Mouse (Mus musculus) C2C12 (cell line): ENCODE measurements around the gene Bri3. TPM values are rescaled to one million over a fixed set of nuclear protein-coding genes. Genes with fewer than 3 reads are reported as not detected.

Experiments
- H3K27me3 ChIP-seq: one replicate; pipeline ENCODE4 v1.6.1; 2011; ENCODE audit not compliant: control insufficient read depth, insufficient read depth, insufficient read length
- H3K36me3 ChIP-seq: one replicate; pipeline ENCODE4 v1.6.1; 2011; ENCODE audit not compliant: control insufficient read depth, insufficient read depth
- H3K4me3 ChIP-seq: one replicate; pipeline ENCODE4 v1.5.1; 2011; ENCODE audit warnings: mild to moderate bottlenecking, control low read depth; ENCODE audit not compliant: poor library complexity, insufficient read depth, severe bottlenecking
- H3K79me2 ChIP-seq: one replicate; pipeline ENCODE4 v1.6.1; 2011; ENCODE audit not compliant: control insufficient read depth, insufficient read depth
- H3K79me3 ChIP-seq: one replicate; pipeline ENCODE4 v1.6.1; 2011; ENCODE audit warnings: low read depth, control low read depth
- H3ac ChIP-seq: one replicate; pipeline ENCODE3; 2011; ENCODE audit warnings: low read depth; ENCODE audit not compliant: control insufficient read depth, insufficient read length
- CEBPB ChIP-seq: IDR thresholded peaks from one replicate; pipeline ENCODE4 v1.6.1; 2011; ENCODE audit warnings: low read depth, mild to moderate bottlenecking, control low read depth, moderate library complexity
- CTCF ChIP-seq: IDR thresholded peaks from one replicate; pipeline ENCODE4 v1.5.1; 2011; ENCODE audit not compliant: control insufficient read depth, insufficient read depth, insufficient read length
- FOSL1 ChIP-seq: IDR thresholded peaks from one replicate; pipeline ENCODE4 v1.8.0; 2011; ENCODE audit warnings: mild to moderate bottlenecking, low read length; ENCODE audit not compliant: poor library complexity, insufficient read depth, severe bottlenecking
- MAX ChIP-seq: IDR thresholded peaks from one replicate; pipeline ENCODE4 v1.6.1; 2011; ENCODE audit warnings: mild to moderate bottlenecking, control low read depth
- MYOD1 ChIP-seq: IDR thresholded peaks from one replicate; pipeline ENCODE4 v1.6.1; 2011; ENCODE audit warnings: low read depth; ENCODE audit not compliant: control insufficient read depth, insufficient read length
- MYOG ChIP-seq: IDR thresholded peaks from one replicate; pipeline ENCODE4 v1.6.1; 2011; ENCODE audit not compliant: control insufficient read depth, insufficient read length; ENCODE audit errors: extremely low read depth
- USF1 ChIP-seq: IDR thresholded peaks from one replicate; pipeline ENCODE4 v1.6.1; 2011; ENCODE audit warnings: low read depth, mild to moderate bottlenecking, control low read depth, moderate library complexity
- polyA plus RNA-seq: library from polyadenylated mRNA; unstranded; fragments of >200 nt; fragmentation: generic; extraction: Trizol; gene quantifications from one replicate; pipeline ENCODE4 v1.2.1, GENCODE M21; 2012; ENCODE audit warnings: missing spikeins

The Bri3 gene
- polyA plus RNA-seq, 1 experiment = 121 TPM

- no peak for TF ChIP-seq MAX
- TF ChIP-seq CEBPB = no peak
- no peak for TF ChIP-seq MYOD1
- no peak for TF ChIP-seq MYOG
- TF ChIP-seq USF1 = no peak
- TF ChIP-seq FOSL1 = no peak
- no peak for TF ChIP-seq CTCF
- Histone ChIP-seq H3K79me3 (no peaks in the 10 kb centered on the region), H3K36me3 (no peaks in the 10 kb centered on the region), H3K79me2 (no peaks in the 10 kb centered on the region), H3K27me3 (peaks cover 5% of the 10 kb centered on the region), H3ac (no peak overlapping the region), H3K4me3 (no peak overlapping the region)
Measured at GRCm38 (mm10) chr5:144441831-144442271, 197.6 kb downstream of the Bri3 start.

GRCm38 (mm10) chr5:144446475-144447225 lies 202.4 kb downstream of the Bri3 start:
- Histone ChIP-seq H3ac (no peak overlapping the region), H3K4me3 (no peak overlapping the region), H3K79me2 (no peaks in the 10 kb centered on the region), H3K79me3 (no peaks in the 10 kb centered on the region), H3K27me3 (no peaks in the 10 kb centered on the region), H3K36me3 (no peaks in the 10 kb centered on the region)
- no peak for TF ChIP-seq MAX
- TF ChIP-seq FOSL1 = no peak
- TF ChIP-seq MYOG = no peak
- no peak for TF ChIP-seq MYOD1
- no peak for TF ChIP-seq USF1
- TF ChIP-seq CTCF = no peak
- TF ChIP-seq CEBPB = no peak

GRCm38 (mm10) chr5:144447226-144447616 lies 203.0 kb downstream of the Bri3 start:
- TF ChIP-seq FOSL1 = no peak
- TF ChIP-seq CEBPB = no peak
- no peak for TF ChIP-seq CTCF
- no peak for TF ChIP-seq MYOG
- no peak for TF ChIP-seq MAX
- TF ChIP-seq MYOD1 = no peak
- no peak for TF ChIP-seq USF1
- no peaks in the 10 kb centered on the region for H3K79me2 ChIP-seq
- H3K4me3 ChIP-seq = no peak overlapping the region
- no peaks in the 10 kb centered on the region for H3K27me3 ChIP-seq
- no peaks in the 10 kb centered on the region for H3K79me3 ChIP-seq
- no peaks in the 10 kb centered on the region for H3K36me3 ChIP-seq
- H3ac ChIP-seq = no peak overlapping the region

- H3ac ChIP-seq = no peak overlapping the region
- no peak for TF ChIP-seq MYOG
- TF ChIP-seq FOSL1 = no peak
- no peak for TF ChIP-seq MYOD1
- no peak for TF ChIP-seq CTCF
- no peak for TF ChIP-seq CEBPB
- no peak for TF ChIP-seq USF1
- TF ChIP-seq MAX = no peak
- H3K79me3 ChIP-seq = no peaks in the 10 kb centered on the region
- H3K79me2 ChIP-seq = no peaks in the 10 kb centered on the region
- no peaks in the 10 kb centered on the region for H3K27me3 ChIP-seq
- H3K4me3 ChIP-seq = no peak overlapping the region
- no peaks in the 10 kb centered on the region for H3K36me3 ChIP-seq
Measured at GRCm38 (mm10) chr5:144447975-144448374, 203.7 kb downstream of the Bri3 start.

GRCm38 (mm10) chr5:144452776-144453455 lies 208.7 kb downstream of the Bri3 start:
- Histone ChIP-seq H3K79me3 (no peaks in the 10 kb centered on the region), H3K27me3 (no peaks in the 10 kb centered on the region), H3ac (no peak overlapping the region), H3K4me3 (no peak overlapping the region), H3K79me2 (no peaks in the 10 kb centered on the region), H3K36me3 (no peaks in the 10 kb centered on the region)
- TF ChIP-seq CTCF (no peak), CEBPB (no peak), USF1 (no peak), MYOG (no peak), FOSL1 (no peak), MAX (no peak), MYOD1 (no peak)

- Histone ChIP-seq H3K79me2 (no peaks in the 10 kb centered on the region), H3K27me3 (no peaks in the 10 kb centered on the region), H3K36me3 (no peaks in the 10 kb centered on the region), H3ac (no peak overlapping the region), H3K4me3 (no peak overlapping the region), H3K79me3 (no peaks in the 10 kb centered on the region)
- TF ChIP-seq FOSL1 (no peak), MAX (no peak), MYOD1 (no peak), MYOG (no peak), CEBPB (no peak), USF1 (no peak), CTCF (no peak)
Measured at GRCm38 (mm10) chr5:144457623-144458287, 213.5 kb downstream of the Bri3 start.
